Mouse (Mus musculus): ENCODE measurements around the gene Pcgf5. TPM values are rescaled to one million over a fixed set of nuclear protein-coding genes. Genes with fewer than 3 reads are reported as not detected.

The Pcgf5 gene
- polyA plus RNA-seq, 1 experiment = 51.1 TPM

DNA sequence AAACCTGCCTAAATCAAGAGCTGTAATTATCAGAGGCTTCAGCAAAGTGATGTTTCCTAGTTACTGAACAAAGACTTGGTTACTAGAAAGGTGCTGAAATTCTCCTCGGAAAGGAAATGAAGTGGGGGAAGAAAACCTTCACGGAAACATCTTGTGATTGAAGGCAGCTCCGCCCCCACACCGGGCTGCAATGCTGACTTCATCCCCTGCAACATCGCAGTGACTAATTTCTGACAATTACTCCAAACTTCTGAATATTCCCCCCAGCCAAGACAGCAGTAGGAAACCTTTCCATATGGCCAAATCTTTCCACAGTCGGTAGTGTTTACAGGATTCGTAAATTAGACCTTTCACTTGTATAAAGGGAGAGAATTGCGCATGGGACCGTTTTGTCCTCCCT, 129.0 kb downstream of the Pcgf5 start:
- H3K27ac ChIP-seq (ENCODE audit: insufficient read depth, low read length) = no peak overlapping the region
- H3K4me1 ChIP-seq (ENCODE audit: control insufficient read depth, insufficient read depth, low read length) = no peaks in the 10 kb centered on the region
- no peaks in the 10 kb centered on the region for H3K27me3 ChIP-seq (ENCODE audit: control insufficient read depth, insufficient read depth, low read length, poor library complexity, severe bottlenecking)
- TF ChIP-seq POLR2A (IDR thresholded peaks at IDR 0.05; ENCODE audit: insufficient read depth, low read length) (no peak), CTCF (IDR thresholded peaks at IDR 0.05; ENCODE audit: low read depth, low read length) (no peak), EP300 (IDR thresholded peaks at IDR 0.05; ENCODE audit: insufficient read depth, low read depth, low read length) (no peak)
- H3K4me3 ChIP-seq (ENCODE audit: low read depth, low read length) = no peak overlapping the region
- no peak overlapping the region for H3K9ac ChIP-seq (ENCODE audit: low read depth, poor library complexity, severe bottlenecking)
- H3K36me3 ChIP-seq (ENCODE audit: control insufficient read depth, insufficient read depth, low read length, poor library complexity, severe bottlenecking) = no peaks in the 10 kb centered on the region
- H3K9me3 ChIP-seq (replicated peaks; ENCODE audit: control insufficient read depth, insufficient read depth, low read length, poor library complexity, severe bottlenecking) = no peaks in the 10 kb centered on the region

- Histone ChIP-seq H3K36me3 (ENCODE audit: control insufficient read depth, insufficient read depth, low read length, poor library complexity, severe bottlenecking) (no peaks in the 10 kb centered on the region), H3K4me3 (ENCODE audit: low read depth, low read length) (no peak overlapping the region), H3K4me1 (ENCODE audit: control insufficient read depth, insufficient read depth, low read length) (no peaks in the 10 kb centered on the region), H3K9ac (ENCODE audit: low read depth, poor library complexity, severe bottlenecking) (no peak overlapping the region), H3K27me3 (ENCODE audit: control insufficient read depth, insufficient read depth, low read length, poor library complexity, severe bottlenecking) (no peaks in the 10 kb centered on the region), H3K27ac (ENCODE audit: insufficient read depth, low read length) (no peak overlapping the region), H3K9me3 (replicated peaks; ENCODE audit: control insufficient read depth, insufficient read depth, low read length, poor library complexity, severe bottlenecking) (no peaks in the 10 kb centered on the region)
- TF ChIP-seq EP300 (IDR thresholded peaks at IDR 0.05; ENCODE audit: insufficient read depth, low read depth, low read length) = no peak
- TF ChIP-seq CTCF (IDR thresholded peaks at IDR 0.05; ENCODE audit: low read depth, low read length) = no peak
- TF ChIP-seq POLR2A (IDR thresholded peaks at IDR 0.05; ENCODE audit: insufficient read depth, low read length) = no peak
These were observed 129.6 kb downstream of the Pcgf5 start for GRCm38 (mm10) chr19:36477684-36478083.

GRCm38 (mm10) chr19:36490911-36491310, 142.8 kb downstream of the Pcgf5 start:
- no peak overlapping the region for H3K27ac ChIP-seq (ENCODE audit: insufficient read depth, low read length)
- peaks cover 9% of the 10 kb centered on the region for H3K9me3 ChIP-seq (replicated peaks; ENCODE audit: control insufficient read depth, insufficient read depth, low read length, poor library complexity, severe bottlenecking)
- TF ChIP-seq POLR2A (IDR thresholded peaks at IDR 0.05; ENCODE audit: insufficient read depth, low read length) (no peak), EP300 (IDR thresholded peaks at IDR 0.05; ENCODE audit: insufficient read depth, low read depth, low read length) (no peak), CTCF (IDR thresholded peaks at IDR 0.05; ENCODE audit: low read depth, low read length) (no peak)
- H3K27me3 ChIP-seq (ENCODE audit: control insufficient read depth, insufficient read depth, low read length, poor library complexity, severe bottlenecking) = no peaks in the 10 kb centered on the region
- H3K36me3 ChIP-seq (ENCODE audit: control insufficient read depth, insufficient read depth, low read length, poor library complexity, severe bottlenecking) = no peaks in the 10 kb centered on the region
- no peak overlapping the region for H3K9ac ChIP-seq (ENCODE audit: low read depth, poor library complexity, severe bottlenecking)
- no peaks in the 10 kb centered on the region for H3K4me1 ChIP-seq (ENCODE audit: control insufficient read depth, insufficient read depth, low read length)
- no peak overlapping the region for H3K4me3 ChIP-seq (ENCODE audit: low read depth, low read length)

DNA sequence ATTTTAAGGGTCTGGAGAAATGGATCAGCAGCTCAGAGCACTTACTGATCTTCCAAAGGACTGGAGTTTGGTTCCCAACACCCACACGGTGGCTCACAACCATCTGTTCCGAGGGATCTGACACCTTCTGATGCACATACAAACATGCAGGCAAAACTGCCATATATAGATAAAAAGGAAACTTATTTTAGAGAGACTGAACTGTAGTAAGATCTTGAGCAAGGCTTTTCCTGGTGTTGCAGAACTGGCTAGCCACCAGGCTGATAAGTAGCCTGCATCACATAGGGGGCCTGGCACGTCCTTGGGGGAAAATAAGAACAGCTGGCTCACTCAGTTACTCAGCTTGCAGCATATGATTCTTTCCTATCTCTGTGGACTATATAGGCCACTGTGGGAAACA, 147.4 kb downstream of the Pcgf5 start:
- peaks cover 6% of the 10 kb centered on the region for H3K4me1 ChIP-seq (ENCODE audit: control insufficient read depth, insufficient read depth, low read length)
- TF ChIP-seq POLR2A (IDR thresholded peaks at IDR 0.05; ENCODE audit: insufficient read depth, low read length) (no peak), EP300 (IDR thresholded peaks at IDR 0.05; ENCODE audit: insufficient read depth, low read depth, low read length) (no peak), CTCF (IDR thresholded peaks at IDR 0.05; ENCODE audit: low read depth, low read length) (no peak)
- H3K9me3 ChIP-seq (replicated peaks; ENCODE audit: control insufficient read depth, insufficient read depth, low read length, poor library complexity, severe bottlenecking) = no peaks in the 10 kb centered on the region
- no peaks in the 10 kb centered on the region for H3K36me3 ChIP-seq (ENCODE audit: control insufficient read depth, insufficient read depth, low read length, poor library complexity, severe bottlenecking)
- H3K27me3 ChIP-seq (ENCODE audit: control insufficient read depth, insufficient read depth, low read length, poor library complexity, severe bottlenecking) = no peaks in the 10 kb centered on the region
- no peak overlapping the region for H3K9ac ChIP-seq (ENCODE audit: low read depth, poor library complexity, severe bottlenecking)
- no peak overlapping the region for H3K4me3 ChIP-seq (ENCODE audit: low read depth, low read length)
- no peak overlapping the region for H3K27ac ChIP-seq (ENCODE audit: insufficient read depth, low read length)

- no peak overlapping the region for H3K27ac ChIP-seq (ENCODE audit: insufficient read depth, low read length)
- H3K9me3 ChIP-seq (replicated peaks; ENCODE audit: control insufficient read depth, insufficient read depth, low read length, poor library complexity, severe bottlenecking) = no peaks in the 10 kb centered on the region
- H3K4me3 ChIP-seq (ENCODE audit: low read depth, low read length) = no peak overlapping the region
- no peaks in the 10 kb centered on the region for H3K36me3 ChIP-seq (ENCODE audit: control insufficient read depth, insufficient read depth, low read length, poor library complexity, severe bottlenecking)
- no peaks in the 10 kb centered on the region for H3K27me3 ChIP-seq (ENCODE audit: control insufficient read depth, insufficient read depth, low read length, poor library complexity, severe bottlenecking)
- H3K9ac ChIP-seq (ENCODE audit: low read depth, poor library complexity, severe bottlenecking) = no peak overlapping the region
- TF ChIP-seq EP300 (IDR thresholded peaks at IDR 0.05; ENCODE audit: insufficient read depth, low read depth, low read length) (no peak), POLR2A (IDR thresholded peaks at IDR 0.05; ENCODE audit: insufficient read depth, low read length) (no peak), CTCF (IDR thresholded peaks at IDR 0.05; ENCODE audit: low read depth, low read length) (no peak)
- peaks cover 6% of the 10 kb centered on the region for H3K4me1 ChIP-seq (ENCODE audit: control insufficient read depth, insufficient read depth, low read length)
These were observed 148.4 kb downstream of the Pcgf5 start for GRCm38 (mm10) chr19:36496532-36496931.

GRCm38 (mm10) chr19:36497067-36497466, 149.0 kb downstream of the Pcgf5 start:
- H3K9me3 ChIP-seq (replicated peaks; ENCODE audit: control insufficient read depth, insufficient read depth, low read length, poor library complexity, severe bottlenecking) = no peaks in the 10 kb centered on the region
- H3K36me3 ChIP-seq (ENCODE audit: control insufficient read depth, insufficient read depth, low read length, poor library complexity, severe bottlenecking) = no peaks in the 10 kb centered on the region
- H3K9ac ChIP-seq (ENCODE audit: low read depth, poor library complexity, severe bottlenecking) = no peak overlapping the region
- H3K4me1 ChIP-seq (ENCODE audit: control insufficient read depth, insufficient read depth, low read length) = peaks cover 6% of the 10 kb centered on the region
- H3K4me3 ChIP-seq (ENCODE audit: low read depth, low read length) = no peak overlapping the region
- TF ChIP-seq CTCF (IDR thresholded peaks at IDR 0.05; ENCODE audit: low read depth, low read length) (no peak), EP300 (IDR thresholded peaks at IDR 0.05; ENCODE audit: insufficient read depth, low read depth, low read length) (no peak), POLR2A (IDR thresholded peaks at IDR 0.05; ENCODE audit: insufficient read depth, low read length) (no peak)
- H3K27ac ChIP-seq (ENCODE audit: insufficient read depth, low read length) = no peak overlapping the region
- no peaks in the 10 kb centered on the region for H3K27me3 ChIP-seq (ENCODE audit: control insufficient read depth, insufficient read depth, low read length, poor library complexity, severe bottlenecking)
